Mouse (Mus musculus): ENCODE results near the gene Fcer1g. TPM values are rescaled to one million over a fixed set of nuclear protein-coding genes. Genes with fewer than 3 reads are reported as not detected.

Fcer1g gene
- total and polyA plus RNA-seq, 2 experiments from 2014 or later: 30.6 to 34.6 TPM

- peaks cover 39% of the 10 kb centered on the region for H3K36me3 ChIP-seq (ENCODE audit: insufficient read depth, low read length)
- H3K9me3 ChIP-seq (ENCODE audit: low read length): no peaks in the 10 kb centered on the region
- ATAC-seq: no peak
- 59% methylated on average over 5 of the region's 5 CpGs for WGBS
- no peak overlapping the region for H3K27ac ChIP-seq
- no peak for TF ChIP-seq CTCF (IDR thresholded peaks at IDR 0.05; ENCODE audit: low read depth)
- no peak overlapping the region for H3K9ac ChIP-seq (replicated peaks; ENCODE audit: low read length)
- H3K4me3 ChIP-seq (ENCODE audit: low read length): peak overlapping the region; percentile 68; the same call in 1 of the 2 replicates
- DNase-seq (ENCODE audit: low spot score): no peak
- peak overlapping the region; percentile 95 for H3K4me2 ChIP-seq (ENCODE audit: low read depth, low read length)
- H3K4me1 ChIP-seq (ENCODE audit: insufficient read depth, low read length): peaks cover 6% of the 10 kb centered on the region
- no peaks in the 10 kb centered on the region for H3K27me3 ChIP-seq (ENCODE audit: insufficient read depth, low read length)
Measured at GRCm38 (mm10) chr1:171279721-171280120, 45.6 kb upstream of the Fcer1g start.

- no peak overlapping the region for H3K9ac ChIP-seq (replicated peaks; ENCODE audit: low read length)
- no peak for TF ChIP-seq CTCF (IDR thresholded peaks at IDR 0.05; ENCODE audit: low read depth)
- no peaks in the 10 kb centered on the region for H3K27me3 ChIP-seq (ENCODE audit: insufficient read depth, low read length)
- no peak overlapping the region for H3K27ac ChIP-seq
- no peak overlapping the region for H3K4me3 ChIP-seq (ENCODE audit: low read length)
- H3K36me3 ChIP-seq (ENCODE audit: insufficient read depth, low read length): peaks cover 44% of the 10 kb centered on the region
- no peak overlapping the region for H3K4me2 ChIP-seq (ENCODE audit: low read depth, low read length)
- WGBS: 88% methylated on average over 14 of the region's 14 CpGs
- no peaks in the 10 kb centered on the region for H3K9me3 ChIP-seq (ENCODE audit: low read length)
- peaks cover 6% of the 10 kb centered on the region for H3K4me1 ChIP-seq (ENCODE audit: insufficient read depth, low read length)
- ATAC-seq: no peak
- DNase-seq (ENCODE audit: low spot score): no peak
Measured at GRCm38 (mm10) chr1:171279012-171279705, 45.0 kb upstream of the Fcer1g start.

- peaks cover 48% of the 10 kb centered on the region for H3K36me3 ChIP-seq (ENCODE audit: insufficient read depth, low read length)
- no peak overlapping the region for H3K27ac ChIP-seq
- no peak overlapping the region for H3K9ac ChIP-seq (replicated peaks; ENCODE audit: low read length)
- peaks cover 6% of the 10 kb centered on the region for H3K4me1 ChIP-seq (ENCODE audit: insufficient read depth, low read length)
- 95% methylated on average over 8 of the region's 8 CpGs for WGBS
- TF ChIP-seq CTCF (IDR thresholded peaks at IDR 0.05; ENCODE audit: low read depth): no peak
- H3K9me3 ChIP-seq (ENCODE audit: low read length): no peaks in the 10 kb centered on the region
- H3K27me3 ChIP-seq (ENCODE audit: insufficient read depth, low read length): no peaks in the 10 kb centered on the region
- H3K4me2 ChIP-seq (ENCODE audit: low read depth, low read length): no peak overlapping the region
- H3K4me3 ChIP-seq (ENCODE audit: low read length): no peak overlapping the region
- ATAC-seq (no peak), DNase-seq (ENCODE audit: low spot score) (no peak)
Measured at GRCm38 (mm10) chr1:171278436-171278835, 44.3 kb upstream of the Fcer1g start.

GRCm38 (mm10) chr1:171277736-171278135 lies 43.6 kb upstream of the Fcer1g start:
- Histone ChIP-seq H3K4me1 (ENCODE audit: insufficient read depth, low read length) (peaks cover 6% of the 10 kb centered on the region), H3K9me3 (ENCODE audit: low read length) (no peaks in the 10 kb centered on the region), H3K4me3 (ENCODE audit: low read length) (no peak overlapping the region), H3K4me2 (ENCODE audit: low read depth, low read length) (no peak overlapping the region), H3K27ac (no peak overlapping the region), H3K27me3 (ENCODE audit: insufficient read depth, low read length) (no peaks in the 10 kb centered on the region), H3K36me3 (ENCODE audit: insufficient read depth, low read length) (peaks cover 51% of the 10 kb centered on the region), H3K9ac (replicated peaks; ENCODE audit: low read length) (no peak overlapping the region)
- DNase-seq (ENCODE audit: low spot score): no peak
- WGBS: 88% methylated on average over 10 of the region's 10 CpGs
- no peak for TF ChIP-seq CTCF (IDR thresholded peaks at IDR 0.05; ENCODE audit: low read depth)
- no peak for ATAC-seq

- Histone ChIP-seq H3K36me3 (ENCODE audit: insufficient read depth, low read length) (peaks cover 56% of the 10 kb centered on the region), H3K4me2 (ENCODE audit: low read depth, low read length) (no peak overlapping the region), H3K9me3 (ENCODE audit: low read length) (no peaks in the 10 kb centered on the region), H3K27ac (no peak overlapping the region), H3K4me3 (ENCODE audit: low read length) (no peak overlapping the region), H3K27me3 (ENCODE audit: insufficient read depth, low read length) (no peaks in the 10 kb centered on the region), H3K4me1 (ENCODE audit: insufficient read depth, low read length) (peaks cover 7% of the 10 kb centered on the region), H3K9ac (replicated peaks; ENCODE audit: low read length) (no peak overlapping the region)
- no peak for ATAC-seq
- 87% methylated on average over 14 of the region's 14 CpGs for WGBS
- TF ChIP-seq CTCF (IDR thresholded peaks at IDR 0.05; ENCODE audit: low read depth): no peak
- no peak for DNase-seq (ENCODE audit: low spot score)
Measured at GRCm38 (mm10) chr1:171276110-171276748, 42.1 kb upstream of the Fcer1g start.

- no peak overlapping the region for H3K27ac ChIP-seq
- no peak for DNase-seq (ENCODE audit: low spot score)
- 72% methylated on average over 11 of the region's 11 CpGs for WGBS
- no peak overlapping the region for H3K4me3 ChIP-seq (ENCODE audit: low read length)
- no peak overlapping the region for H3K4me2 ChIP-seq (ENCODE audit: low read depth, low read length)
- H3K9ac ChIP-seq (replicated peaks; ENCODE audit: low read length): no peak overlapping the region
- H3K4me1 ChIP-seq (ENCODE audit: insufficient read depth, low read length): peaks cover 9% of the 10 kb centered on the region
- no peak for ATAC-seq
- no peaks in the 10 kb centered on the region for H3K27me3 ChIP-seq (ENCODE audit: insufficient read depth, low read length)
- H3K36me3 ChIP-seq (ENCODE audit: insufficient read depth, low read length): peaks cover 56% of the 10 kb centered on the region
- H3K9me3 ChIP-seq (ENCODE audit: low read length): no peaks in the 10 kb centered on the region
- no peak for TF ChIP-seq CTCF (IDR thresholded peaks at IDR 0.05; ENCODE audit: low read depth)
Measured at GRCm38 (mm10) chr1:171275144-171275734, 41.1 kb upstream of the Fcer1g start.

All from hindbrain, postnatal 0 days (tissue).